Mouse (Mus musculus): ENCODE results near the gene 1810046K07Rik.

GRCm38 (mm10) chr9:51312554-51313317 is 16.0 kb downstream of the 1810046K07Rik start:
- TF ChIP-seq NANOG (IDR thresholded peaks at IDR 0.05; ENCODE audit: borderline replicate concordance, low read length) (no peak), POU5F1 (IDR thresholded peaks at IDR 0.05; ENCODE audit: borderline replicate concordance, low read length) (no peak)

Measured in E14TG2a.4 (cell line).